Mouse (Mus musculus) G1E (cell line): ENCODE data around the gene Exd2.

Experiments used
- CTCF ChIP-seq: IDR thresholded peaks from 2 replicates; pipeline ENCODE4 v1.5.1; 2012; ENCODE audit warnings: low read depth, low read length, inconsistent platforms, mixed read lengths
- GATA1 ChIP-seq: IDR thresholded peaks from 2 replicates; pipeline ENCODE4 v1.6.1; 2012; ENCODE audit warnings: borderline replicate concordance, low read length, inconsistent platforms, mixed read lengths
- GATA2 ChIP-seq: IDR thresholded peaks from 2 replicates; pipeline ENCODE4 v1.6.1; 2012; ENCODE audit warnings: low read depth, low read length, inconsistent platforms, borderline replicate concordance
- POLR2AphosphoS5 ChIP-seq: IDR thresholded peaks from 2 replicates; pipeline ENCODE4 v1.6.1; 2012; ENCODE audit warnings: low read depth, low read length, inconsistent platforms; ENCODE audit not compliant: insufficient replicate concordance
- TAL1 ChIP-seq: conservative IDR thresholded peaks from 2 replicates; pipeline ENCODE4 v1.6.1; 2012; ENCODE audit warnings: low read depth, low read length, inconsistent platforms, mixed read lengths

DNA sequence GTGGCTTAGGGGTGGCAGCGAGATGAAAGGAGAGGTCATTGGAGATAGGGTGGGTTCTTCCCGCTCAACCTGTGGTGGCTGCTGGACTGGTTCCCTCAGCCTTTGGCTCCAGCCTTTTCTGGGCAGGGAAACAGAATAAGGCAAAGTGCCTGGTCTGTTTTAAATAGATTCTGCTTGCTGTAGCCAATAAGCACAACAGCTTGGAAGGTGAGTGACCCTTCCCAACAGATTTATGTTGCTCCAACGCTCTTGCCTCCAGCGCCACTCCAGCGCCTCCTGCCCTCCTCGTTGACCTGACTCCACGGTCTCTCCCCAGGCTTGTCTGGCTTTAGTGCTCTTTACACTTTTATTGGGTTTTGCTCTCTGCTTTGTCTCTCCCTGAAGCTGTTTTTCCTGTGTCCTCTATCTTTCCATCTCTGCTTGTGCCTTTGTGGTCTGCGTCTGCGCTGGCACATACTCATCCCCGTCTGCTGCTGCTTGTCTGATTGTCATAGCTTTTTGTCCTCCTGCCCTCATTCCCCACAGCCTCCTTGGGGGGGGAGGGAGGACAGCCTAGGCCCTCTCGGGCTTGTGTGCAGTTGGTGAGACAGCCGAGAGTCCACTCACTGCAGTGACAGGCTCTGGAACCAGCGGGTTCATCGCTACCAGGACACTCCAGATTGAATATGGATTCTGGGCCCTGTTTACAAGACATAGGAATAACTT, 44.3 kb downstream of the Exd2 start:
- TF ChIP-seq CTCF (no peak), POLR2AphosphoS5 (no peak), GATA1 (no peak), TAL1 (no peak), GATA2 (no peak)
